Mouse (Mus musculus) T-cell, adult 66 days (primary cell): ENCODE measurements around the gene Slc22a3. TPM values are rescaled to one million over a fixed set of nuclear protein-coding genes. Genes with fewer than 3 reads are reported as not detected.

Source experiments
- total RNA-seq, 2 experiments: library from RNA; stranded (reverse); gene quantifications; 3 replicates in 1 of 2; 4 replicates in 1 of 2; pipeline ENCODE4 v1.2.4; 2023

Slc22a3 gene
- 1 to 10 TPM; 1.0 to 1.9 TPM for total RNA-seq

GRCm38 (mm10) chr17:12507654-12508204 lies at the start of gene Slc22a3:
TSS of gene Slc22a3 (minus strand) at chr17:12507704.

GRCm38 (mm10) chr17:12377981-12378705 lies 129.4 kb downstream of the Slc22a3 start, which contains the start of gene Plg:
TSS of gene Plg (plus strand) at chr17:12378608.

Other genes with a start within 250 kb of the Slc22a3 start
- gene Map3k4, start 188.9 kb downstream of the Slc22a3 start, total RNA-seq, result 10 to 100 TPM; 47.7 to 65.7 TPM
- gene Plg, start 129.1 kb downstream of the Slc22a3 start, total RNA-seq, result not detected
- under 1 TPM in 1 of 2 experiments, not detected in 1; 0.41 TPM for gene Slc22a2, start 76.4 kb upstream of the Slc22a3 start, total RNA-seq
- under 1 TPM in 1 of 2 experiments, not detected in 1; 0.73 TPM for gene Slc22a1, start 168.1 kb upstream of the Slc22a3 start, total RNA-seq